Mouse (Mus musculus) intestine, postnatal 0 days (tissue): Measurements from ENCODE around the gene Dner. TPM values are rescaled to one million over a fixed set of nuclear protein-coding genes. Genes with fewer than 3 reads are reported as not detected.
A peak's percentile ranks its signal among the peaks of the same experiment; 100 is the strongest.

Experiments used
- ATAC-seq: fragments of 200-750 bp; cut with Nextera tagmentation; 2 replicates; pipeline ENCODE4 v1.8.0; 2017; ENCODE audit warnings: mild to moderate bottlenecking, moderate TSS enrichment, moderate library complexity
- H3K27ac ChIP-seq: fragments of 300-500 bp; sonication (generic); 2 replicates; pipeline ENCODE4 v1.5.1; 2014; ENCODE audit warnings: mild to moderate bottlenecking, low read depth, low read length, moderate library complexity
- H3K27me3 ChIP-seq: fragments of 300-500 bp; sonication (generic); replicated peaks from 2 replicates; pipeline ENCODE4 v1.6.1; 2014; ENCODE audit warnings: low read length, mixed read lengths; ENCODE audit not compliant: control insufficient read depth, insufficient read depth
- H3K36me3 ChIP-seq: fragments of 300-500 bp; sonication (generic); 2 replicates; pipeline ENCODE4 v1.6.1; 2014; ENCODE audit warnings: mild to moderate bottlenecking, moderate library complexity; ENCODE audit not compliant: control insufficient read depth, insufficient read depth
- H3K4me1 ChIP-seq: fragments of 300-500 bp; sonication (generic); replicated peaks from 2 replicates; pipeline ENCODE4 v1.6.1; 2014; ENCODE audit warnings: antibody characterized with exemption, low read length, mixed read lengths; ENCODE audit not compliant: control insufficient read depth, insufficient read depth
- H3K4me2 ChIP-seq: fragments of 300-500 bp; sonication (generic); replicated peaks from 2 replicates; pipeline ENCODE4 v1.6.1; 2014; ENCODE audit warnings: low read depth, mild to moderate bottlenecking, moderate library complexity
- H3K4me3 ChIP-seq: fragments of 300-500 bp; sonication (generic); 2 replicates; pipeline ENCODE4 v1.5.1; 2014; ENCODE audit warnings: low read depth, low read length
- H3K9ac ChIP-seq: fragments of 300-500 bp; sonication (generic); 2 replicates; pipeline ENCODE4 v1.6.1; 2014; ENCODE audit warnings: mild to moderate bottlenecking, low read depth, low read length
- H3K9me3 ChIP-seq: fragments of 300-500 bp; sonication (generic); 2 replicates; pipeline ENCODE4 v1.6.1; 2016; ENCODE audit warnings: mixed run types; ENCODE audit not compliant: control insufficient read depth
- CTCF ChIP-seq: sonication (generic); IDR thresholded peaks from 2 replicates; pipeline ENCODE4 v1.5.1; 2016; ENCODE audit warnings: low read depth, mild to moderate bottlenecking, control low read depth, antibody characterized with exemption, moderate library complexity
- WGBS: fragments of 180-500 bp; shearing (Covaris S2); extraction: QIAGEN DNeasy Blood & Tissue Kit; methylation state at CpG from one replicate; pipeline ENCODE4 v1.1.7; 2014; 5-methylcytosine and 5-hydroxymethylcytosine counted together
- polyA plus RNA-seq: library from polyadenylated mRNA; unstranded; fragments of >200 nt; fragmentation: Nextera tagmentation; extraction: Ambion mirVana; gene quantifications from 2 replicates; pipeline ENCODE4 v1.2.1, GENCODE M21; 2015

The Dner gene
- polyA plus RNA-seq, 1 experiment from 2014 or later, result 2.1 TPM

GRCm38 (mm10) chr1:84697136-84697535, 1.1 kb upstream of the Dner start:
- no peak overlapping the region for H3K4me3 ChIP-seq
- no peak overlapping the region for H3K27ac ChIP-seq
- no peak for ATAC-seq
- H3K27me3 ChIP-seq, result peaks cover 23% of the 10 kb centered on the region
- H3K9ac ChIP-seq, result no peak overlapping the region
- no peak overlapping the region for H3K4me2 ChIP-seq
- H3K9me3 ChIP-seq, result no peaks in the 10 kb centered on the region
- no peaks in the 10 kb centered on the region for H3K4me1 ChIP-seq
- peak; percentile 64 for TF ChIP-seq CTCF
- WGBS, result 9% methylated on average over 2 of the region's 2 CpGs
- H3K36me3 ChIP-seq, result no peaks in the 10 kb centered on the region

DNA sequence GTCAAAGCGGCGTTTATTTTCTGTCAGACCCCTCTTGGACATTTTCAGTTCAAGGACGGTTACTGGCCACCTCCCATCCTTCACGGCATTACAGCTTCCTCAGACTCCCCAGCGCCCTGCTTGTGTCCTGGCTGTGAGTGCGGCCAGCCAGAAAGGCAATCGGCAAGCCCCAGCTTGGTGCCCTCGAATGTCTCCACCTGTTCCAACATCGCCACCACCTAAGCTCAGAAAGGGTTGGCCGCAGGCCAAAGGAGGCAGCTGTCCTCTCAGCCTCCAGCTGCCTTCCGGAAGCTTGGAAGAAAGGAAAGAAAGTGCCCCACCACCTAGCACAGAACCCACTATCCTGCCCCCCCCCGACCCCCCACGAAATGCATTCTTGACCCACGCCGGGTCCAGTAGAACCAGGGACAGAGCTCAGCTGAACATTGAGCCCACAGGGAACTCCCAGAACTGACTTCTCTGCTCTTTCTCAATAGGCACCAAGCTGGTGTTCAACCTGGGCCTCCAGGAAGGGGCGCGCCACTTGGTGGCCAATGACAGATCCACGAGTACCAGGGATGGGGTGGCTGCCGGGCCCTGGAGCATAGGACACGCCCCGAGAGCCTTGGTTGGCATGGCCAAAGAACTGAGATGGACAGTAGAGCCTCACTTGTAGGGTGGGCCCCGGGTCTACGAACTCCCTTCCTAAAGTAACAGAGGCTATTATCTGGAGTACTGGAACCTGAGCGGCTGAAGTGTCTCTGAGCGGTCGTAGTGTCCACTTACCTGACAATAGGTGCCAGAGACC, 1.1 kb downstream of the Dner start:
- peak overlapping the region; percentile 66 for H3K4me2 ChIP-seq
- TF ChIP-seq CTCF, result no peak
- ATAC-seq, result no peak
- H3K4me1 ChIP-seq, result no peaks in the 10 kb centered on the region
- no peak overlapping the region for H3K9ac ChIP-seq
- H3K36me3 ChIP-seq, result no peaks in the 10 kb centered on the region
- no peaks in the 10 kb centered on the region for H3K9me3 ChIP-seq
- H3K27me3 ChIP-seq, result peaks cover 23% of the 10 kb centered on the region
- WGBS, result 15% methylated on average over 26 of the region's 26 CpGs
- peak overlapping the region; percentile 38 for H3K4me3 ChIP-seq
- H3K27ac ChIP-seq, result no peak overlapping the region

DNA sequence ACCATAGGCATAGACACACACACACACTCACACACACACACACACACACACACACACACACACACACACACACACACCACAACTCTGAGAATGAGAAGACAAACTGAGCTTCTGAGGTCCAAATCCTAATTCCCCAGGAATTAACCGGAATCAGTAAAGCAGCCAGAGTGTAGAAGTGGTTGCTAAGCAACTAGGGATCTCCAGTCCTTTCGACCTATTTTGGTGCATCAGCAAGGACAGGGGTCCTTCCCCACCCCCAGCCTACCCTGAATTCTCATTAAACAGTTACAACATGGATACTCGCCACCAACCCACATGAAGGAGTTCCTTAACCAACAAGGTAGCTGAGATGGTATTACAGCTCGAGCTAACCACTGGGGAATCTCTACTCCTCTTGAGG, 18.1 kb downstream of the Dner start:
- WGBS, result 62% methylated on average over 4 of the region's 4 CpGs
- Histone ChIP-seq H3K4me1 (no peaks in the 10 kb centered on the region), H3K36me3 (no peaks in the 10 kb centered on the region), H3K9me3 (no peaks in the 10 kb centered on the region), H3K4me2 (no peak overlapping the region), H3K27me3 (no peaks in the 10 kb centered on the region), H3K4me3 (no peak overlapping the region), H3K9ac (no peak overlapping the region), H3K27ac (no peak overlapping the region)
- TF ChIP-seq CTCF, result no peak
- no peak for ATAC-seq

GRCm38 (mm10) chr1:84668100-84668846, 27.7 kb downstream of the Dner start:
- ATAC-seq, result no peak
- TF ChIP-seq CTCF, result no peak
- H3K27ac ChIP-seq, result no peak overlapping the region
- H3K4me2 ChIP-seq, result no peak overlapping the region
- no peaks in the 10 kb centered on the region for H3K4me1 ChIP-seq
- no peaks in the 10 kb centered on the region for H3K9me3 ChIP-seq
- H3K4me3 ChIP-seq, result no peak overlapping the region
- no peaks in the 10 kb centered on the region for H3K36me3 ChIP-seq
- no peak overlapping the region for H3K9ac ChIP-seq
- H3K27me3 ChIP-seq, result no peaks in the 10 kb centered on the region
- WGBS, result 75% methylated on average over 7 of the region's 7 CpGs

DNA sequence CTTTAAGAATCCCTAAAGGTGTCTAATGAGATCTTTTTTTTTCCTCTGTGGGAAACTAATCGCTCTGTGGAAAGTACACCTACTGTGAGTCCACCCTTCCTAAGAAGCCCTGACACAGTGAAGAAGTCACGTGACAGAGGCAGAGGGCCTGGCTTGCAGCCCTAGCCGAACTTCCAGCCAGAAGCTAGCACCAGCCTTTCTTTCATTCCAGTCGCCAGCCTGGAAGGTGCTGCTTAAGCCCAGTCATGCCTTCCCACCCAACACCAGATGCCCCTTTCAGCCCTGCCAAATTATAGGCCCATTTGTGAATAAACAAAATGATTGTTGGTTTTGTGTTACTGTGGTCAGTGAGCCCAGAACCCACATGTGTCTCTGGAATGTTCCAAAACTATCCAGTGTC, 28.4 kb downstream of the Dner start:
- ATAC-seq, result no peak
- H3K9ac ChIP-seq, result no peak overlapping the region

DNA sequence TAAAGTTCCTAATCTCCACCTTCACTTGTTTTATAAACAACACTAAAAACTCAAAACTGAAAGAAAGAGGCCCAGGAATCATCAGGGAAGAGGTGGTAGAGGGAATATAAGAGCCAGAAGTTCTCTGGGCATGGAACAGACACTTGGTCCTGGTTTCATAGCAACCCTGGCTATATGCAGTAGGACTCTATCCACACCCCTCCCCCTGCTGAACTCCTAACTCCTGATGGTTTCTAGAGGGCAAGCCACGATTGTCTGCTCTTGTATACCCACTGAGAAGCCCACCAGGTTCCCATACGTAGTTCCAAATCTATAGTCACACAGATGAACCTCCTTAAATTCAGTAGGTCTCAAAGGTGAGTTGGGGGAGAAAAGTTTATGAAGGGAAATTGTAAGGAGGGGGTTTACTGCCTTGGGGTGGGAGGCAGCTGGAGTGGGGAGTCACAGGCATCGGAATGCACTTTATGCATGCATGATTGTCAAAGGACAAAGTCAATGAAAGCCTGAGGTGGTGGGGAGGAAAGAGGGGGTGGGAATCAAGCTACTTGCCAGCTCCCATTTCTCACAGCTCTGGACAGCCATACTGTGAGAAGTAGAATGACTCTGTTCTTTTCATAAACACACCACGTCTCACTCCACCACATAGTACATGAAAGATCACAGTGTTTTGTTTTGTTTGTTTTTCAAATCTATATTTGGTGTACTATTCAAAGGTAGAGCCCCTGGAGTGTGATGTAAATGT, 31.5 kb downstream of the Dner start:
- H3K27me3 ChIP-seq, result no peaks in the 10 kb centered on the region
- no peaks in the 10 kb centered on the region for H3K36me3 ChIP-seq
- H3K27ac ChIP-seq, result no peak overlapping the region
- H3K4me3 ChIP-seq, result no peak overlapping the region
- 61% methylated on average over 4 of the region's 4 CpGs for WGBS
- ATAC-seq, result no peak
- H3K4me1 ChIP-seq, result no peaks in the 10 kb centered on the region
- no peaks in the 10 kb centered on the region for H3K9me3 ChIP-seq
- TF ChIP-seq CTCF, result no peak
- no peak overlapping the region for H3K9ac ChIP-seq
- H3K4me2 ChIP-seq, result no peak overlapping the region

More for the DNA sequence above, 28.4 kb downstream of the Dner start:
- Histone ChIP-seq H3K9me3 (no peaks in the 10 kb centered on the region), H3K27me3 (no peaks in the 10 kb centered on the region), H3K4me1 (no peaks in the 10 kb centered on the region), H3K27ac (no peak overlapping the region), H3K4me2 (no peak overlapping the region), H3K4me3 (no peak overlapping the region), H3K36me3 (no peaks in the 10 kb centered on the region)
- no peak for TF ChIP-seq CTCF
- 83% methylated on average over 4 of the region's 4 CpGs for WGBS
